Mouse (Mus musculus) lung, embryonic 15.5 days (tissue): ENCODE data around the gene Ppp1r10. TPM values are rescaled to one million over a fixed set of nuclear protein-coding genes. Genes with fewer than 3 reads are reported as not detected.
"Not testable (repeated sequence)": the region's sequence is repeated elsewhere in the genome, so short reads cannot be mapped to it uniquely, and the experiment has no call there.

ENCODE experiments used
- ATAC-seq: fragments of 200-750 bp; cut with Nextera tagmentation; 2 replicates; pipeline ENCODE4 v1.8.0; 2017; ENCODE audit warnings: moderate number of reproducible peaks, borderline replicate concordance; ENCODE audit not compliant: low FRiP score, low TSS enrichment; ENCODE audit errors: extremely low read depth
- H3K27ac ChIP-seq: fragments of 300-500 bp; sonication (generic); 2 replicates; pipeline ENCODE4 v1.5.1; 2015; ENCODE audit warnings: moderate library complexity, mild to moderate bottlenecking, inconsistent platforms
- H3K27me3 ChIP-seq: fragments of 300-500 bp; sonication (generic); 2 replicates; pipeline ENCODE4 v1.6.1; 2015; ENCODE audit warnings: inconsistent platforms
- H3K36me3 ChIP-seq: fragments of 300-500 bp; sonication (generic); 2 replicates; pipeline ENCODE4 v1.6.1; 2015; ENCODE audit warnings: inconsistent platforms
- H3K4me1 ChIP-seq: fragments of 300-500 bp; sonication (generic); 2 replicates; pipeline ENCODE4 v1.6.1; 2015; ENCODE audit warnings: inconsistent platforms
- H3K4me2 ChIP-seq: fragments of 300-500 bp; sonication (generic); 2 replicates; pipeline ENCODE4 v1.6.1; 2015; ENCODE audit warnings: inconsistent platforms, mild to moderate bottlenecking, moderate library complexity
- H3K4me3 ChIP-seq: fragments of 300-500 bp; sonication (generic); 2 replicates; pipeline ENCODE4 v1.5.1; 2015; ENCODE audit warnings: mild to moderate bottlenecking, inconsistent platforms
- H3K9ac ChIP-seq: fragments of 300-500 bp; sonication (generic); 2 replicates; pipeline ENCODE4 v1.6.1; 2015; ENCODE audit warnings: inconsistent platforms
- H3K9me3 ChIP-seq: fragments of 300-500 bp; sonication (generic); 2 replicates; pipeline ENCODE4 v1.6.1; 2016; ENCODE audit warnings: inconsistent platforms
- WGBS: fragments of 180-500 bp; shearing (Covaris S2); methylation state at CpG from one replicate; pipeline ENCODE4 v1.1.7; 2015; 5-methylcytosine and 5-hydroxymethylcytosine counted together
- polyA plus RNA-seq: library from polyadenylated mRNA; unstranded; fragments of >200 nt; fragmentation: Nextera tagmentation; extraction: Ambion mirVana; gene quantifications from 2 replicates; pipeline ENCODE4 v1.2.1, GENCODE M21; 2015

The Ppp1r10 gene
- polyA plus RNA-seq, 1 experiment from 2014 or later, result 38.2 TPM

- no peaks in the 10 kb centered on the region for H3K36me3 ChIP-seq
- ATAC-seq, result no peak
These were observed 23.7 kb downstream of the Ppp1r10 start for GRCm38 (mm10) chr17:35939941-35940340.

GRCm38 (mm10) chr17:35950946-35951345 lies 34.7 kb downstream of the Ppp1r10 start:
- not testable (repeated sequence) for H3K4me3 ChIP-seq, H3K9me3 ChIP-seq, H3K9ac ChIP-seq, ATAC-seq, H3K27ac ChIP-seq, H3K27me3 ChIP-seq, H3K4me1 ChIP-seq, H3K36me3 ChIP-seq, H3K4me2 ChIP-seq

More at GRCm38 (mm10) chr17:35939941-35940340, 23.7 kb downstream of the Ppp1r10 start:
- Histone ChIP-seq H3K4me2 (no peak overlapping the region), H3K4me3 (no peak overlapping the region), H3K4me1 (no peaks in the 10 kb centered on the region), H3K9ac (no peak overlapping the region), H3K27ac (no peak overlapping the region), H3K9me3 (no peaks in the 10 kb centered on the region), H3K27me3 (no peaks in the 10 kb centered on the region)
- 45% methylated on average over 1 of the region's 1 CpGs for WGBS

- H3K4me2 ChIP-seq, H3K9me3 ChIP-seq, H3K4me1 ChIP-seq, H3K4me3 ChIP-seq, H3K27me3 ChIP-seq, H3K9ac ChIP-seq, H3K27ac ChIP-seq, ATAC-seq: not testable (repeated sequence)
- H3K36me3 ChIP-seq, result peaks cover 21% of the 10 kb centered on the region
- WGBS, result 85% methylated on average over 3 of the region's 3 CpGs
These were observed 36.3 kb downstream of the Ppp1r10 start for GRCm38 (mm10) chr17:35952559-35952958.

- 75% methylated on average over 8 of the region's 8 CpGs for WGBS
- no peaks in the 10 kb centered on the region for H3K9me3 ChIP-seq
These were observed 38.4 kb downstream of the Ppp1r10 start for GRCm38 (mm10) chr17:35954665-35955064.

GRCm38 (mm10) chr17:35958533-35959223 lies 42.4 kb downstream of the Ppp1r10 start:
- H3K9ac ChIP-seq, result no peak overlapping the region
- H3K4me2 ChIP-seq, result no peak overlapping the region
- no peak overlapping the region for H3K27ac ChIP-seq
- 94% methylated on average over 15 of the region's 15 CpGs for WGBS
- H3K36me3 ChIP-seq, result peaks cover 82% of the 10 kb centered on the region
- no peaks in the 10 kb centered on the region for H3K4me1 ChIP-seq
- no peak for ATAC-seq
- no peaks in the 10 kb centered on the region for H3K9me3 ChIP-seq
- H3K27me3 ChIP-seq, result no peaks in the 10 kb centered on the region
- no peak overlapping the region for H3K4me3 ChIP-seq

More at GRCm38 (mm10) chr17:35954665-35955064, 38.4 kb downstream of the Ppp1r10 start:
- Histone ChIP-seq H3K27me3 (no peaks in the 10 kb centered on the region), H3K9ac (no peak overlapping the region), H3K36me3 (peaks cover 43% of the 10 kb centered on the region), H3K4me2 (no peak overlapping the region), H3K27ac (no peak overlapping the region), H3K4me1 (no peaks in the 10 kb centered on the region), H3K4me3 (no peak overlapping the region)
- no peak for ATAC-seq

GRCm38 (mm10) chr17:35963279-35963678 lies 47.0 kb downstream of the Ppp1r10 start:
- no peak overlapping the region for H3K4me3 ChIP-seq
- no peak overlapping the region for H3K27ac ChIP-seq
- H3K9me3 ChIP-seq, result no peaks in the 10 kb centered on the region
- H3K27me3 ChIP-seq, result no peaks in the 10 kb centered on the region
- WGBS, result 87% methylated on average over 10 of the region's 10 CpGs
- ATAC-seq, result no peak
- no peak overlapping the region for H3K4me2 ChIP-seq
- no peak overlapping the region for H3K9ac ChIP-seq
- peaks cover 3% of the 10 kb centered on the region for H3K4me1 ChIP-seq
- H3K36me3 ChIP-seq, result peaks cover 71% of the 10 kb centered on the region

- Histone ChIP-seq H3K4me2 (no peak overlapping the region), H3K36me3 (peaks cover 35% of the 10 kb centered on the region)
- 81% methylated on average over 2 of the region's 2 CpGs for WGBS
These were observed 51.4 kb downstream of the Ppp1r10 start for GRCm38 (mm10) chr17:35967621-35968020.

GRCm38 (mm10) chr17:35969418-35970389 lies 53.5 kb downstream of the Ppp1r10 start, which contains the start of gene Abcf1:
Abcf1 (minus strand) TSS chr17:35969761.
- H3K4me2 ChIP-seq, result peak within 1 kb of the TSS; percentile 83
- H3K27ac ChIP-seq, result peak within 1 kb of the TSS; percentile 63
- peak; percentile 96 for ATAC-seq
- H3K9ac ChIP-seq, result peak within 1 kb of the TSS; percentile 74
- H3K4me3 ChIP-seq, result peak within 1 kb of the TSS; percentile 83
- no peaks in the 10 kb centered on the region for H3K9me3 ChIP-seq
- WGBS, result under 1% methylated on average over 68 of the region's 68 CpGs
- H3K36me3 ChIP-seq, result peaks cover 34% of the 10 kb centered on the region
- no peaks in the 10 kb centered on the region for H3K27me3 ChIP-seq
- peaks cover 17% of the 10 kb centered on the region for H3K4me1 ChIP-seq

More at GRCm38 (mm10) chr17:35967621-35968020, 51.4 kb downstream of the Ppp1r10 start:
- no peak for ATAC-seq
- no peak overlapping the region for H3K27ac ChIP-seq
- H3K9ac ChIP-seq, result no peak overlapping the region
- H3K4me3 ChIP-seq, result no peak overlapping the region
- H3K9me3 ChIP-seq, result no peaks in the 10 kb centered on the region
- peaks cover 17% of the 10 kb centered on the region for H3K4me1 ChIP-seq
- H3K27me3 ChIP-seq, result no peaks in the 10 kb centered on the region

- H3K9me3 ChIP-seq, result no peaks in the 10 kb centered on the region
- peaks cover 17% of the 10 kb centered on the region for H3K4me1 ChIP-seq
- no peak overlapping the region for H3K4me3 ChIP-seq
- H3K9ac ChIP-seq, result no peak overlapping the region
- 38% methylated on average over 1 of the region's 1 CpGs for WGBS
- no peaks in the 10 kb centered on the region for H3K27me3 ChIP-seq
- no peak overlapping the region for H3K27ac ChIP-seq
- H3K4me2 ChIP-seq, result no peak overlapping the region
- ATAC-seq, result no peak
- H3K36me3 ChIP-seq, result peaks cover 29% of the 10 kb centered on the region
These were observed 55.9 kb downstream of the Ppp1r10 start for GRCm38 (mm10) chr17:35972131-35972530.

- WGBS, result under 1% methylated on average over 41 of the region's 41 CpGs
- ATAC-seq, result peak; percentile 57
- H3K4me2 ChIP-seq, result peak overlapping the region; percentile 78
- H3K4me3 ChIP-seq, result peak overlapping the region; percentile 90
- no peaks in the 10 kb centered on the region for H3K9me3 ChIP-seq
- peaks cover 36% of the 10 kb centered on the region for H3K36me3 ChIP-seq
- H3K4me1 ChIP-seq, result peaks cover 18% of the 10 kb centered on the region
- H3K27ac ChIP-seq, result peak overlapping the region; percentile 98
- peak overlapping the region; percentile 80 for H3K9ac ChIP-seq
- H3K27me3 ChIP-seq, result no peaks in the 10 kb centered on the region
These were observed 62.7 kb downstream of the Ppp1r10 start for GRCm38 (mm10) chr17:35978811-35979400.

GRCm38 (mm10) chr17:35979401-35980362 lies 63.4 kb downstream of the Ppp1r10 start, which contains the start of the genes Gnl1 and Prr3:
Gnl1 (plus strand) TSS chr17:35979851.
Prr3 (minus strand) TSS chr17:35980236.
- ATAC-seq, result peak; percentile 87
- H3K9ac ChIP-seq, result peak within 1 kb of the TSS; percentile 80
- peaks cover 33% of the 10 kb centered on the region for H3K36me3 ChIP-seq
- no peaks in the 10 kb centered on the region for H3K9me3 ChIP-seq
- under 1% methylated on average over 93 of the region's 109 CpGs for WGBS
- peak within 1 kb of the TSS; percentile 78 for H3K4me2 ChIP-seq
- peak within 1 kb of the TSS; percentile 98 for H3K27ac ChIP-seq
- peaks cover 18% of the 10 kb centered on the region for H3K4me1 ChIP-seq
- H3K4me3 ChIP-seq, result peak within 1 kb of the TSS; percentile 90
- no peaks in the 10 kb centered on the region for H3K27me3 ChIP-seq
